Mouse (Mus musculus): Measurements from ENCODE around the gene Olfr1250. TPM values are rescaled to one million over a fixed set of nuclear protein-coding genes. Genes with fewer than 3 reads are reported as not detected.
"Not testable (repeated sequence)": the region's sequence is repeated elsewhere in the genome, so short reads cannot be mapped to it uniquely, and the experiment has no call there.

The Olfr1250 gene
- total RNA-seq (2021) = not detected
- long read RNA-seq, experiment 1 = 0 reads
- long read RNA-seq, experiment 2 = 0 reads

DNA sequence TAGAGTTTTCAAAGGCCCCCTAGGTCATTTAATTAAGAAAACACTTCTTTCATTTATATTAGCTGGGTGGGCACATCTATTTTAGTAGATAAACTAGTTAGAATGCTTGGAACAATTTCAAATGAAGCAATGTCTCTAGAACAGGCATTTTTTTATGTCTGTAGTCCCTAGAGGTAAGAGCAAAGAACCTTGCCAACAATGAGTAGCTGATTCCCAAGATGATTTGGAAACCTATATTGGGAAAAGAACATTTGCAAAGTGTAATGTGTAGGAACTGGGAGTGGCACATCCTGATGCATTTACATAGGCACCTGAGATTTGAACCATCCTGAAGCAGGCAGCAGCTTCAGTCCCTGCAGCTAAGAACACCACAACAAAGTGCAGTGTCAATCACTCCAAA, at the start of gene Olfr1250:
TSS of gene Olfr1250 (minus strand) at position 101 of the 400 bp plus-strand sequence.
- no peak for DNase-seq

DNA sequence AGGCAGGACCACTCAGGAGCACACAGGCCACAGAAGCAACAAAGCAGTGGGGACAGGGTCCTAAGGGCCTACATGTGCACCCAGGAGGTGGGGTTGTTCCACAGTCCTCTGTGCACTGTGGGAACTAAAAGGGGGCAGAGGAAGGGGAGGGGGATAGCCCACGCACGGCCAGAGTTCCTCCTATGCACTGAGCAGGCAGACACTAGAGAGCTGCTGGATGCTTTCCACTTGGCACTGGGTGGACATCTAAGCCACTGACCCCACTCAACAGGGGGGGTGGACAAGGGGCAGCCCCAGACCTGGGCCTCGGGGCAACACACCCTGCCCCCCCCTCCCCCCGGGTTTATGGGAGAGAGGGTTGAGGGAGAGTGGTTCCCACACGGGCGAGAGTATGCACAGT, 30.7 kb upstream of the Olfr1250 start:
- no peak for DNase-seq

- DNase-seq = no peak
Observed at GRCm38 (mm10) chr2:89671836-89672235, 10.6 kb upstream of the Olfr1250 start, which contains the start of gene Olfr1251. TSS of gene Olfr1251 (minus strand) at chr2:89671936.

- DNase-seq = no peak
Observed at GRCm38 (mm10) chr2:89634883-89635282, 26.4 kb downstream of the Olfr1250 start, which contains the start of gene Olfr1249. TSS of gene Olfr1249 (minus strand) at chr2:89634983.

DNA sequence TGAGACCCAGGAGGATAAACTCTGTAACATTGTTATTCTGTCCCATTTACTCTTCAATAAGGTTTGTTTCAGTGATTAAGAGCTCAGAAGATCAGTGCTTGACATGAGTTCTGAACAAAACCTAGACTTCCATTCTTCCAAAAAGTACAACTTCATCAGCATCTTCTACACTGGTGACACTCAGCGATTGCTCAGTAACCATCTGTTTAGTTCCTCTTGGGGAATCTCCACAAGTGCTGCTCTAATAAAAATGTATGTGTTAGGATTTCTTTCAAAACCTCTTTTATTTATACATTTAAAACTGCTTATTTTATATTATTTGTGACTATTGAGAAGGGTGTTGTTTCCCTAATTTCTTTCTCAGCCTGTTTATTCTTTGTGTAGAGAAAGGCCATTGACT, 43.1 kb downstream of the Olfr1250 start, which contains the start of gene Olfr1248:
TSS of gene Olfr1248 (minus strand) at position 101 of the 400 bp plus-strand sequence.
- DNase-seq = not testable (repeated sequence)

DNA sequence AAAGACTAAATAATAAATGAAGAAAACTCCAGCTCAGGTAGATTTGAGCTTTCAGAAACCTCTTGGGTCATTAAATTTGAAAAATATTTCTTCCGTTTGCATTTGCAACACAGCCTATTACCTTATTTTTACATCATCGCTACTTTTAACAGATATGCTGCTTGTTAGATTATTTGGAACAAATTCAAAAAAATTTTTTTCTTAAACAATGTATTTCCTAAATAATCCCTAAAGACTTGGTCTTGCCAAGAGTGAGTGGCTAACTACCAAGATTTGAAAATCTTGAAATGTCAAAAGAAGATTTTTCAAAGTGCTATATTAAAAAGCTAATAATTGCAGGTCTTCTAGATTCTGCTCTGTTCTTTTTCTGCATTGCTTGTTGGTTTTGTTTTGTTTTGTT, 47.2 kb downstream of the Olfr1250 start, which contains the start of gene Olfr1247:
TSS of gene Olfr1247 (minus strand) at position 101 of the 400 bp plus-strand sequence.
- no peak for DNase-seq

Other genes starting within 250 kb of the Olfr1250 start
- gene Olfr1239, start 241.1 kb downstream of the Olfr1250 start, total RNA-seq (2021) = not detected
- not detected for gene Olfr1240, start 218.5 kb downstream of the Olfr1250 start, total RNA-seq (2021)
- gene Olfr1241, start 174.3 kb downstream of the Olfr1250 start, total RNA-seq (2021) = not detected
- not detected for gene Olfr1242, start 163.1 kb downstream of the Olfr1250 start, total RNA-seq (2021)
- not detected for gene Olfr1243, start 130.0 kb downstream of the Olfr1250 start, total RNA-seq (2021)
- gene Olfr1245, start 83.0 kb downstream of the Olfr1250 start, total RNA-seq (2021) = not detected
- not detected for gene Olfr1246, start 68.3 kb downstream of the Olfr1250 start, total RNA-seq (2021)
- gene Olfr1247, start 47.3 kb downstream of the Olfr1250 start, total RNA-seq (2021) = under 1 TPM in 1 of 2 experiments, not detected in 1; 0.05 TPM
- not detected for gene Olfr1248, start 43.2 kb downstream of the Olfr1250 start, total RNA-seq (2021)
- gene Olfr1249, start 26.5 kb downstream of the Olfr1250 start, total RNA-seq (2021) = not detected
- not detected for gene Olfr1251, start 10.5 kb upstream of the Olfr1250 start, total RNA-seq (2021)
- gene Olfr1252, start 63.5 kb upstream of the Olfr1250 start, total RNA-seq (2021) = not detected
- gene Olfr1253, start 95.6 kb upstream of the Olfr1250 start, total RNA-seq (2021) = not detected
- not detected for gene Olfr1254, start 132.2 kb upstream of the Olfr1250 start, total RNA-seq (2021)
- gene Olfr1255, start 150.6 kb upstream of the Olfr1250 start, total RNA-seq (2021) = not detected
- not detected for gene Olfr1256, start 180.1 kb upstream of the Olfr1250 start, total RNA-seq (2021)
- gene Olfr48, start 186.7 kb upstream of the Olfr1250 start, total RNA-seq (2021) = not detected
- not detected for gene Olfr1257, start 217.0 kb upstream of the Olfr1250 start, total RNA-seq (2021)